Mouse (Mus musculus) cerebellum, adult 9-11 months (tissue): ENCODE measurements around the gene Trim41.

Experiments used
- DNase-seq: peaks from one replicate; pipeline ENCODE4 v3.0.0; 2022

Trim41 gene

GRCm38 (mm10) chr11:48789215-48789614, 27.9 kb downstream of the Trim41 start:
- no peak for DNase-seq

DNA sequence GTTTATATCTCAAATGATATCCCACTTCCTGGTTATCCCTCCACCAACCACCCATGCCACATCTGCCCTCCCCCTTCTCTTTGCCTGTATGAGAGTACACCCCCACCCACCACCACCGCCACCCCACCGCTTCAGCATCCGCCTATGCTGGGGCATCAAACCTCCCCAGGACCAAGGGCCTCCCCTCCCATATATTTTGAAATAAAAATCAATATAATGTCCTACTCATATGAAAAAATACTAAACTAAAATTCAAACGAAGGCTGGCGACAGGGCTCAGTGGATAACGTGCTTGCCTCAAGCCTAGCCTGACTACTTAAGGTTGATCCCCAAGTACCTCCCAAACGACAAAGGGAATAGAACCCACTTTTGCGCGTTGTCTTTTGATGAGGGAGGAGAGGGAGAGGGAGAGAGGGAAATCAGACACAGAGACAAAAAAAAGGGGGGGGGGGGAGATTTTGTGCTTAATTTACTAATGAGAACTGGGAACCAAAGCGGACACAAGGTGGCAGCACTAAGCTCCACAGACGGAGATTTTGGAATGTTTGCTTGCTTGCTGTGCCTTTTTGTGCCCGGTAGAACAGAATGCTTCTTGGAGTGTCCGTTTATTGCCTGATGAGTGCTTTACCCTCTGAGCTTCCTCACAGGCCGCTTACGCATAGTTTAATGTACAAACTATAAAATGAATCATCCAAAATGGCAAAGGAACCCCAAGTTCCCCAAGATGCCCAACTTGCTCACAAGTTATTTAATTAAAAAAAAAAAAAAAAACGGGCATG, 28.7 kb downstream of the Trim41 start:
- peak; percentile 80 for DNase-seq

DNA sequence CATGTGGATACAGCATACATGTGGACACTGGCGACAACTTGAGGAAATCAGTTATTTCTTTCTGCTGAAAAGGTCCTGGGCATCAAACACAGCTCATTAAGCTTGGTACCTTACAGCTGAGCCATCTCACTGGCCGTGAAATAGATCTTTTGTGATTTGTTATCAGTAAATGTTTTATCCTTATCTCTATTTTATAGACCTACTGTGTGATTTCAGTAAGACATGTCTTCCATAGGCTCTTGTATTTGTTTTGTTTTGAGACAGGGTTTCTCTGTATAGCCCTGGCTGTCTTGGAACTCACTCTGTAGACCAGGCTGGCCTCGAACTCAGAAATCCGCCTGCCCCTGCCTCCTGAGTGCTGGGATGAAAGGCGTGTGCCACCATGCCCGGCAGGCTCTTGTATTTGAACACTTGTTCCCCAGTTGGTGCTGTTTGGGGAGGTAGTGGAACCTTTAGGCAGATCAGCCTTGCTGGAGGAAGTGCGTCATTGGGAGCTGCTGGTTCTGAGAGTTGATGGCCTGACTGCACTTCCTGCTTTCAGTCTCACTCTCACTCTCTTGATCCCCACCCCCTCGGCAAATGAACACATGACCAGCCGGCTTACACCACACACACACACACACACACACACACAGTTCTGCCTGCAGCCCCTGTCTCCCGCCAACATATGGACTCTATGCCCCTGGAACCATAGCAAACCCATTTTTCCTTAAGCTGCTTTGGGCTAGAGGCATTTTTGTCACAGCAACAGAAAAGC, 29.5 kb downstream of the Trim41 start:
- peak; percentile 47 for DNase-seq

GRCm38 (mm10) chr11:48782243-48782642, 34.9 kb downstream of the Trim41 start:
- DNase-seq, result no peak

DNA sequence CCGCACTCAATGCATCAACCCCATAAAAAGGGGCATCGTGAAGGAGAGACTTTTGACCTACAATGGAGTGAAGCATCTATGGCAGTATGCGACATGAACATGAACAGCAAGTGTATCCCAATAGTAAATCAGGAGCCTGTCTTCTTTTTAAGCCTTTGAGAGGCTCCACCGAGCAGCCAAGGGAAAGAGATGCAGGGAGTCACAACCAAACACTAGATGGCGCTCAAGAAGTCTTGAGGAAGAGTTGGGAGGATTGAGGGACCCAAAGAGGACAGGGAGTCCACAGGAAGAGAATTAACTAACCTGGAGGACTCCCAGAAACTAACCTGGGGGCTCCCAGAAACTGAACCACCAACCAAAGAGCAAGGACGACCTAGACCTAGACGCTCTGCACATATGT, 37.7 kb downstream of the Trim41 start:
- no peak for DNase-seq

GRCm38 (mm10) chr11:48777303-48777702, 39.9 kb downstream of the Trim41 start:
- DNase-seq, result no peak

GRCm38 (mm10) chr11:48776664-48777063, 40.5 kb downstream of the Trim41 start:
- DNase-seq, result no peak

- no peak for DNase-seq
Measured at GRCm38 (mm10) chr11:48775483-48775882, 41.7 kb downstream of the Trim41 start.

DNA sequence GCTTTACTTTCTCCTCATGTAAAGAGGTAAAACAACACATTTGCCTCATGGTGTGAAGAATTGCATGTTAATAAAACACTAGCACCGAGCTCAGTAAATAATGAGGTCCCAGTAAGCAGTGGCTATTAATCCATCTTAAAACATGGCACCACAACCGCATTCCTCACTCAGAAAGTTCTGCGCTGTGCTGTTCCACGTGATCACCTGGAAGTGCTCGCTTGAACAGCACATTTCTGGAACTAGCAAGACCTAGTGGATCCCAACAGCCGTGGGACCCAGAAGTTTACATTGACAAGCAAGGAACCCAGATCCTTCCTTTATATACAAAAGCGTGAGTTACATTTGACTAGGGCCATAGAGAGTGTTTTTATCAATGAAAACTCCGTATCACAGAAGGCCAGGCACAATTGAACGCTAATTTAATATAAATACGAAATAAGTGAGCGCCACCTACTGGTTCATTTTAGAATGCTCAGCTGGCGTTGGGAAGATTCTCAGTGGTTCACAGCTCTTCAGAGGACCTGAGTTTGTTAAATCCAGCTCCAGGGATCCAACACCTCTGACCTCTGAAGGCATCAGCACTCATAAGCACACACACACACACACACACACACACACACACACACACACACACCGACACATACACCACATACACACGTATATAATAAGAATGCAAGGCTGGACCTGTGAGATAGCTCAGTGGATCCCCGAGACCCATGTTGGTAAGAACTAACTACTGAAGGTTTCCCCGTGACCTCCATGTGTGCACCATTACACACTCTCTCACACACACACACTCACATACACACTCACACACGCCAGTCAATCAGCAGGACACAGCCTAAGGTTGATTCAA, 42.5 kb downstream of the Trim41 start:
- no peak for DNase-seq

- no peak for DNase-seq
Measured at GRCm38 (mm10) chr11:48771691-48772090, 45.5 kb downstream of the Trim41 start.

- DNase-seq, result no peak
Measured at GRCm38 (mm10) chr11:48767195-48767876, 49.8 kb downstream of the Trim41 start.

DNA sequence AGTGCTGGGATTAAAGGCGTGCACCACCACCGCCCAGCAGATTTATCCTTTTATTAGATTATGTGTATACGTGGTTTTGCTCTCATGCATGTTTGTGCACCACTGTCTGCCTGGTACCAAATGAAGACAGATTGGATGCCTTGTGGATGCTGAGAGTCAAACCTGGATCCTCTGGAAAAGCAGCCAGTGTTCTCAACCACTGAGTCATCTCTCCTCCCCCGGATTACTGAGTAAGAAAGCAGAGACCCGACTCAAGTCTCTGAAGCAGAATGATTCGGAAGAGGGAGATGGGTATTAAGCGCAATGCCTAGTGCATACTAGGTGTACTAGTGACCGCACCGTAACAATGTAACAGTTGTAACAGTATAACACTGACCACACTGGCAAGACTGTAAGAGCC, 53.0 kb downstream of the Trim41 start:
- DNase-seq, result no peak

GRCm38 (mm10) chr11:48759021-48759420, 58.1 kb downstream of the Trim41 start:
- DNase-seq, result no peak
